Mouse (Mus musculus): ENCODE results near the gene Plekha6. TPM values are rescaled to one million over a fixed set of nuclear protein-coding genes. Genes with fewer than 3 reads are reported as not detected.
A peak's percentile ranks its signal among the peaks of the same experiment; 100 is the strongest.

Gene Plekha6
- polyA plus RNA-seq, 1 experiment from 2014 or later, result 17.0 TPM

- Histone ChIP-seq H3K36me3 (ENCODE audit: control insufficient read depth, insufficient read depth, low read length) (peaks cover 12% of the 10 kb centered on the region), H3K4me2 (no peak overlapping the region), H3K9me3 (ENCODE audit: control insufficient read depth, low read length) (no peaks in the 10 kb centered on the region), H3K4me1 (ENCODE audit: control insufficient read depth, insufficient read depth, low read length) (peaks cover 7% of the 10 kb centered on the region), H3K27ac (ENCODE audit: low read depth, low read length) (no peak overlapping the region), H3K27me3 (ENCODE audit: control insufficient read depth, insufficient read depth, low read length) (no peaks in the 10 kb centered on the region), H3K4me3 (ENCODE audit: low read depth, low read length) (no peak overlapping the region), H3K9ac (ENCODE audit: low read length) (no peak overlapping the region)
- DNase-seq (ENCODE audit: low spot score, missing footprints), result no peak
- no peak for ATAC-seq (ENCODE audit: low FRiP score)
- WGBS, result 93% methylated on average over 6 of the region's 6 CpGs
Measured at GRCm38 (mm10) chr1:133291888-133292287, 127.9 kb downstream of the Plekha6 start.

- DNase-seq (ENCODE audit: low spot score, missing footprints), result no peak
- no peak for ATAC-seq (ENCODE audit: low FRiP score)
- H3K9me3 ChIP-seq (ENCODE audit: control insufficient read depth, low read length), result no peaks in the 10 kb centered on the region
- H3K9ac ChIP-seq (ENCODE audit: low read length), result no peak overlapping the region
- no peaks in the 10 kb centered on the region for H3K27me3 ChIP-seq (ENCODE audit: control insufficient read depth, insufficient read depth, low read length)
- no peak overlapping the region for H3K27ac ChIP-seq (ENCODE audit: low read depth, low read length)
- H3K4me3 ChIP-seq (ENCODE audit: low read depth, low read length), result no peak overlapping the region
- H3K4me2 ChIP-seq, result no peak overlapping the region
- peaks cover 7% of the 10 kb centered on the region for H3K4me1 ChIP-seq (ENCODE audit: control insufficient read depth, insufficient read depth, low read length)
- H3K36me3 ChIP-seq (ENCODE audit: control insufficient read depth, insufficient read depth, low read length), result peaks cover 9% of the 10 kb centered on the region
Measured at GRCm38 (mm10) chr1:133292608-133293007, 128.6 kb downstream of the Plekha6 start.

DNA sequence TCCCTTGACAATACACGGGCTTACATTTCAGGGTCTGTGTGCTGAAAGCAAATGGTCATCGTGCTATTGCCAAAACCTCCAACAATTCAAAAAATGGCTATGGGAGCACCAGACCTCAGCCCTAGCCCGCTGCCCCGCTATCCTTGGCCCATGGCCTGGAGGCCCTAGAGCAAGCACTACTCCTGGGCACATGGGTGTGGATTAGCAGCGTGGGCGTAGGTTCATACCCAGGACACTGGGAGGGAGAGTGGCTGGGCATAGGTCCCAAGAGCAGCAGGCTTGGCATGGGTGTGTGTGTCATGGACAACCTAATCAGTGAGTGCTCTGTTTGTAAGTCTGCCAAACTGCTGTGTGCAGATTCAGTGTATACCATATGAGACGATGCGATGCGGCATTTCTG, 132.4 kb downstream of the Plekha6 start:
- Histone ChIP-seq H3K4me1 (ENCODE audit: control insufficient read depth, insufficient read depth, low read length) (peaks cover 7% of the 10 kb centered on the region), H3K9me3 (ENCODE audit: control insufficient read depth, low read length) (no peaks in the 10 kb centered on the region), H3K4me3 (ENCODE audit: low read depth, low read length) (no peak overlapping the region), H3K27me3 (ENCODE audit: control insufficient read depth, insufficient read depth, low read length) (no peaks in the 10 kb centered on the region), H3K36me3 (ENCODE audit: control insufficient read depth, insufficient read depth, low read length) (peaks cover 12% of the 10 kb centered on the region), H3K4me2 (no peak overlapping the region), H3K9ac (ENCODE audit: low read length) (no peak overlapping the region), H3K27ac (ENCODE audit: low read depth, low read length) (no peak overlapping the region)
- DNase-seq (ENCODE audit: low spot score, missing footprints) (no peak), ATAC-seq (ENCODE audit: low FRiP score) (no peak)
- WGBS, result 97% methylated on average over 9 of the region's 9 CpGs

GRCm38 (mm10) chr1:133298816-133299215, 134.8 kb downstream of the Plekha6 start:
- Histone ChIP-seq H3K9ac (ENCODE audit: low read length) (0 out of 2 replicates have a peak overlapping the region, but pooled peaks have one; percentile 9), H3K4me2 (no peak overlapping the region), H3K9me3 (ENCODE audit: control insufficient read depth, low read length) (no peaks in the 10 kb centered on the region), H3K27me3 (ENCODE audit: control insufficient read depth, insufficient read depth, low read length) (no peaks in the 10 kb centered on the region), H3K4me1 (ENCODE audit: control insufficient read depth, insufficient read depth, low read length) (peaks cover 7% of the 10 kb centered on the region), H3K36me3 (ENCODE audit: control insufficient read depth, insufficient read depth, low read length) (0 out of 2 replicates have a peak, but pooled peaks cover 8% of the 10 kb centered on the region), H3K27ac (ENCODE audit: low read depth, low read length) (no peak overlapping the region), H3K4me3 (ENCODE audit: low read depth, low read length) (no peak overlapping the region)
- WGBS, result 42% methylated on average over 14 of the region's 14 CpGs
- no peak for DNase-seq (ENCODE audit: low spot score, missing footprints)
- no peak for ATAC-seq (ENCODE audit: low FRiP score)

- no peaks in the 10 kb centered on the region for H3K27me3 ChIP-seq (ENCODE audit: control insufficient read depth, insufficient read depth, low read length)
- H3K27ac ChIP-seq (ENCODE audit: low read depth, low read length), result no peak overlapping the region
- no peak overlapping the region for H3K4me2 ChIP-seq
- no peak overlapping the region for H3K9ac ChIP-seq (ENCODE audit: low read length)
- H3K4me1 ChIP-seq (ENCODE audit: control insufficient read depth, insufficient read depth, low read length), result no peaks in the 10 kb centered on the region
- H3K36me3 ChIP-seq (ENCODE audit: control insufficient read depth, insufficient read depth, low read length), result 0 out of 2 replicates have a peak, but pooled peaks cover 4% of the 10 kb centered on the region
- WGBS, result 73% methylated on average over 3 of the region's 3 CpGs
- ATAC-seq (ENCODE audit: low FRiP score), result no peak
- no peaks in the 10 kb centered on the region for H3K9me3 ChIP-seq (ENCODE audit: control insufficient read depth, low read length)
- DNase-seq (ENCODE audit: low spot score, missing footprints), result no peak
- H3K4me3 ChIP-seq (ENCODE audit: low read depth, low read length), result no peak overlapping the region
Measured at GRCm38 (mm10) chr1:133302540-133302939, 138.5 kb downstream of the Plekha6 start.

GRCm38 (mm10) chr1:133306842-133307241, 142.8 kb downstream of the Plekha6 start:
- no peaks in the 10 kb centered on the region for H3K4me1 ChIP-seq (ENCODE audit: control insufficient read depth, insufficient read depth, low read length)
- 12% methylated on average over 4 of the region's 4 CpGs for WGBS
- no peaks in the 10 kb centered on the region for H3K9me3 ChIP-seq (ENCODE audit: control insufficient read depth, low read length)
- peak; percentile 67 for ATAC-seq (ENCODE audit: low FRiP score)
- H3K9ac ChIP-seq (ENCODE audit: low read length), result no peak overlapping the region
- no peak overlapping the region for H3K27ac ChIP-seq (ENCODE audit: low read depth, low read length)
- no peak overlapping the region for H3K4me3 ChIP-seq (ENCODE audit: low read depth, low read length)
- H3K27me3 ChIP-seq (ENCODE audit: control insufficient read depth, insufficient read depth, low read length), result no peaks in the 10 kb centered on the region
- H3K4me2 ChIP-seq, result no peak overlapping the region
- peak; percentile 99 for DNase-seq (ENCODE audit: low spot score, missing footprints)
- H3K36me3 ChIP-seq (ENCODE audit: control insufficient read depth, insufficient read depth, low read length), result no peaks in the 10 kb centered on the region

DNA sequence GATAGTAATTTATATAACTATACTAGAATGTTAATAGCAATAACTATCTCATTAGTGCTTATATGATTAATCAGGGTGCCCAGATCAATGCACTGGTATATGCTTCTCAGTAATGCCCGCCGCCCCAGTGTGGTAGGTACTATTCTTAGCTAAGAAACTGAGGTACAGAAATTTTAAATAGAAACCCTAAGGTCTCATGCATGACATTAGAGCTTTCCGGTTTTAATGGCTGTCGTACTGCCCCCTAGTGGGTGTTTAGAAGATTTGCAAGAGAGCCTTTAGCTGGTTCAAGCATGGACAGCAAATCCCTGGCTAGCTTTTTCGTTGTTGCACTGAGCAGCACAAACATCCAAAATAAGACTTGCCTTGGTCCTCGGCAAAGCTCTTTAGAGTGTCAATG, 143.3 kb downstream of the Plekha6 start:
- Histone ChIP-seq H3K27ac (ENCODE audit: low read depth, low read length) (no peak overlapping the region), H3K27me3 (ENCODE audit: control insufficient read depth, insufficient read depth, low read length) (no peaks in the 10 kb centered on the region), H3K9me3 (ENCODE audit: control insufficient read depth, low read length) (no peaks in the 10 kb centered on the region), H3K9ac (ENCODE audit: low read length) (no peak overlapping the region), H3K4me1 (ENCODE audit: control insufficient read depth, insufficient read depth, low read length) (peaks cover 2% of the 10 kb centered on the region; the same call in 1 of the 2 replicates), H3K36me3 (ENCODE audit: control insufficient read depth, insufficient read depth, low read length) (no peaks in the 10 kb centered on the region), H3K4me3 (ENCODE audit: low read depth, low read length) (no peak overlapping the region), H3K4me2 (no peak overlapping the region)
- no peak for ATAC-seq (ENCODE audit: low FRiP score)
- peak; percentile 97 for DNase-seq (ENCODE audit: low spot score, missing footprints)
- WGBS, result 14% methylated on average over 6 of the region's 6 CpGs

DNA sequence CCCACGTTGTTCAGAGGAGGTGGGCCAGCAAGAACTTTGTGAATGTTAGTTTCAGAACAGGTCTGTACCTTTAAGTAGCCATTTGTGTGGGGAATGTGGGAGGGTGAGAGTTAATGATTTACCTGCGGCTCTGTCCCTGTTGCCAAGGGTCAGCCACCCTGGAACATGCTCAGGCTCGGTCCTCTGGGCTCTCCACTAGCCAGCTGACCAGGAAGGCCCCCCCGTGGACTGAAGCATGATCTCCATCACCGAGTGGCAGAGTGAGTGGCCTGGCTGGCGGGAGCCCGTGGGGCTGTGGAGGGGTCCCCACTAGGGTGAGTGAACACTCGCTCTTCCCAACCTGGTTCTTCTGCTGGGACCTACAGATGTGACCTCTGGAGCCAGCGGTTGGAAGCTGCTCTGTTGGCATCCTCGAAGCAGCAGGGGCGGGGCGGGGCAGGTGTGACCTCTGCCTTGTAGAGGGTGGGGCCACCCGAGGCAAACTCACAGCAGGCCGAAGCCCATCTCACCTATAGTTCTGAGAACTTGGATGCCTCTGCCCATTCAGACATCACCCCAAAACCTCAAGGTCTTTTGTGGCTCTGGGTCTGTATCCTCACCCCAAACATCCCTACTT, 145.8 kb downstream of the Plekha6 start, which contains the start of gene Golt1a:
Gene Golt1a (plus strand): TSS at position 149 of the 616 bp plus-strand sequence.
- no peaks in the 10 kb centered on the region for H3K27me3 ChIP-seq (ENCODE audit: control insufficient read depth, insufficient read depth, low read length)
- peaks cover 2% of the 10 kb centered on the region; the same call in 1 of the 2 replicates for H3K4me1 ChIP-seq (ENCODE audit: control insufficient read depth, insufficient read depth, low read length)
- no peak within 1 kb of the TSS for H3K27ac ChIP-seq (ENCODE audit: low read depth, low read length)
- ATAC-seq (ENCODE audit: low FRiP score) (no peak), DNase-seq (ENCODE audit: low spot score, missing footprints) (no peak)
- no peaks in the 10 kb centered on the region for H3K9me3 ChIP-seq (ENCODE audit: control insufficient read depth, low read length)
- H3K36me3 ChIP-seq (ENCODE audit: control insufficient read depth, insufficient read depth, low read length), result no peaks in the 10 kb centered on the region
- no peak within 1 kb of the TSS for H3K4me2 ChIP-seq
- H3K4me3 ChIP-seq (ENCODE audit: low read depth, low read length), result no peak within 1 kb of the TSS
- WGBS, result 71% methylated on average over 14 of the region's 14 CpGs
- no peak within 1 kb of the TSS for H3K9ac ChIP-seq (ENCODE audit: low read length)

GRCm38 (mm10) chr1:133311240-133311639, 147.2 kb downstream of the Plekha6 start:
- Histone ChIP-seq H3K4me2 (no peak overlapping the region), H3K4me1 (ENCODE audit: control insufficient read depth, insufficient read depth, low read length) (peaks cover 2% of the 10 kb centered on the region; the same call in 1 of the 2 replicates), H3K4me3 (ENCODE audit: low read depth, low read length) (no peak overlapping the region), H3K36me3 (ENCODE audit: control insufficient read depth, insufficient read depth, low read length) (no peaks in the 10 kb centered on the region), H3K9ac (ENCODE audit: low read length) (no peak overlapping the region), H3K27me3 (ENCODE audit: control insufficient read depth, insufficient read depth, low read length) (no peaks in the 10 kb centered on the region), H3K9me3 (ENCODE audit: control insufficient read depth, low read length) (no peaks in the 10 kb centered on the region), H3K27ac (ENCODE audit: low read depth, low read length) (no peak overlapping the region)
- WGBS, result 57% methylated on average over 4 of the region's 4 CpGs
- no peak for ATAC-seq (ENCODE audit: low FRiP score)
- DNase-seq (ENCODE audit: low spot score, missing footprints), result no peak

Data from midbrain, embryonic 11.5 days (tissue).